Comparison of ENCODE assay signal across 22 mouse cellular contexts in the genomic region with DNA sequence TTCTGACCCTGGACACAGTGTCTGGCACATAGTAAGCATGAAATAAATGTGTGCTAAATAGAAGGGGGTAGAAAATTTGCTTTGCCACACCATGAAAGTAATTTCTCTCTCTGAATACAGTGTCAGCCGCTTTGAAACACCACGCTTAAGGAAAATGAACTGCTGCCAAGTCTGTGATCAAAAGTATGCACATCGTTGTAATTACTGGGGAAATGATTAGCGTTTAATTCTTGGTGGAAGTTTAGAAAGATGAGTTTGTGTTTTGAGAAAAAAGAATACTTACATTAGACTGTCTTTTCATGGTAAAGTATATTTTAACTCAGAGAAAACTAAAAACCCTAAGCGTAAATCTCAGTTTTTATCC. TPM values are rescaled to one million over a fixed set of nuclear protein-coding genes. Genes with fewer than 3 reads are reported as not detected.
DNase-seq lines count a peak whose midpoint lies in the region; ATAC-seq lines count a peak whose summit lies in the region.
"Had no signal": no experiment of that assay in that cellular context is flagged by ENCODE, and none has a peak within 500 bp of the region (broad histone marks: within the 10 kb centered on the region; RNA-seq: fewer than 3 reads in every experiment).

No protein-coding gene starts in this region.

- 63% methylated on average over 5 of the region's 5 CpGs for whole genome bisulfite sequencing in forebrain, embryonic 14.5 days
- WGBS in forebrain, embryonic 13.5 days = 73% methylated on average over 5 of the region's 5 CpGs
- 78% methylated on average over 5 of the region's 5 CpGs for WGBS in kidney, embryonic 14.5 days
- 50% methylated on average over 5 of the region's 5 CpGs for WGBS in intestine, embryonic 15.5 days
- 62% methylated on average over 5 of the region's 5 CpGs for WGBS in stomach, embryonic 15.5 days

- H3K4me1 ChIP-seq in forebrain, embryonic 14.5 days (ENCODE audit: control insufficient read depth, insufficient read depth, low read length) = no peaks in the 10 kb centered on the region
- no peaks in the 10 kb centered on the region for H3K4me1 ChIP-seq in forebrain, embryonic 13.5 days
- H3K4me1 ChIP-seq in kidney, embryonic 14.5 days (ENCODE audit: control insufficient read depth, insufficient read depth, low read length) = no peaks in the 10 kb centered on the region
- no peaks in the 10 kb centered on the region for H3K4me1 ChIP-seq in intestine, embryonic 15.5 days (replicated peaks)
- H3K4me1 ChIP-seq in stomach, embryonic 15.5 days = 0 out of 2 replicates have a peak, but pooled peaks cover 4% of the 10 kb centered on the region
- H3K4me1 ChIP-seq: lung, embryonic 15.5 days; neural tube, embryonic 13.5 days had no signal

- no peaks in the 10 kb centered on the region for H3K36me3 ChIP-seq in forebrain, embryonic 14.5 days (ENCODE audit: control insufficient read depth, insufficient read depth, low read length)
- H3K36me3 ChIP-seq in forebrain, embryonic 13.5 days (ENCODE audit: poor library complexity, severe bottlenecking) = no peaks in the 10 kb centered on the region
- no peaks in the 10 kb centered on the region for H3K36me3 ChIP-seq in kidney, embryonic 14.5 days (ENCODE audit: control insufficient read depth, insufficient read depth, low read length)
- no peaks in the 10 kb centered on the region for H3K36me3 ChIP-seq in intestine, embryonic 15.5 days
- H3K36me3 ChIP-seq in stomach, embryonic 15.5 days = no peaks in the 10 kb centered on the region
- H3K36me3 ChIP-seq: liver, embryonic 12.5 days; lung, embryonic 15.5 days; neural tube, embryonic 13.5 days had no signal

- H3K9me3 ChIP-seq in forebrain, embryonic 14.5 days (replicated peaks; ENCODE audit: control insufficient read depth, low read length) = no peaks in the 10 kb centered on the region
- no peaks in the 10 kb centered on the region for H3K9me3 ChIP-seq in forebrain, embryonic 13.5 days (replicated peaks)
- H3K9me3 ChIP-seq in kidney, embryonic 14.5 days (ENCODE audit: control insufficient read depth, low read length) = no peaks in the 10 kb centered on the region
- H3K9me3 ChIP-seq in intestine, embryonic 15.5 days = no peaks in the 10 kb centered on the region
- H3K9me3 ChIP-seq in stomach, embryonic 15.5 days = no peaks in the 10 kb centered on the region
- H3K9me3 ChIP-seq: liver, embryonic 12.5 days; lung, embryonic 15.5 days; neural tube, embryonic 13.5 days had no signal

- no peak for ATAC-seq in forebrain, embryonic 14.5 days
- ATAC-seq in forebrain, embryonic 13.5 days = no peak
- ATAC-seq in kidney, embryonic 14.5 days (ENCODE audit: low FRiP score, low TSS enrichment) = no peak
- ATAC-seq in intestine, embryonic 15.5 days = no peak
- no peak for ATAC-seq in stomach, embryonic 15.5 days (ENCODE audit: insufficient read depth, low FRiP score, low read depth)
- ATAC-seq: inflammation-experienced regulatory T-cells, adult 6 months; liver, embryonic 12.5 days had no signal

- H3K27ac ChIP-seq in forebrain, embryonic 14.5 days (ENCODE audit: low read depth, low read length) = no peak overlapping the region
- H3K27ac ChIP-seq in forebrain, embryonic 13.5 days = no peak overlapping the region
- no peak overlapping the region for H3K27ac ChIP-seq in kidney, embryonic 14.5 days (ENCODE audit: low read depth, low read length)
- H3K27ac ChIP-seq in intestine, embryonic 15.5 days = peak overlapping the region; percentile 78
- peak overlapping the region; percentile 71 for H3K27ac ChIP-seq in stomach, embryonic 15.5 days
- H3K27ac ChIP-seq: hindbrain, embryonic 14.5 days; left cerebral cortex, adult 2 months; liver, embryonic 12.5 days; lung, embryonic 15.5 days; neural tube, embryonic 13.5 days had no signal

- H3K9ac ChIP-seq in forebrain, embryonic 14.5 days (ENCODE audit: low read length) = no peak overlapping the region
- H3K9ac ChIP-seq in forebrain, embryonic 13.5 days = no peak overlapping the region
- H3K9ac ChIP-seq in kidney, embryonic 14.5 days (ENCODE audit: low read depth, low read length) = no peak overlapping the region
- no peak overlapping the region for H3K9ac ChIP-seq in intestine, embryonic 15.5 days
- no peak overlapping the region for H3K9ac ChIP-seq in stomach, embryonic 15.5 days
- H3K9ac ChIP-seq: hindbrain, embryonic 14.5 days; liver, embryonic 12.5 days; lung, embryonic 15.5 days; neural tube, embryonic 13.5 days had no signal

- peak; percentile 13 for DNase-seq in forebrain, embryonic 14.5 days (ENCODE audit: low spot score)
- DNase-seq in kidney, postnatal 14 days = peak; percentile 16
- no peak for DNase-seq in neural tube, embryonic 10.5 days (ENCODE audit: extremely low spot score, low spot score)
- DNase-seq in left cerebral cortex, adult 8-10 months (ENCODE audit: low spot score in 2 of 2) = no peak
- DNase-seq: adrenal gland, postnatal 25 days; cerebellum, adult 9-10 months; heart, postnatal 4 days; left cerebral cortex, postnatal 4 days; lung, postnatal 4 days; midbrain, embryonic 14.5 days; thymus, postnatal 14 days had no signal

- H3K4me2 ChIP-seq in forebrain, embryonic 14.5 days (ENCODE audit: low read length) = no peak overlapping the region
- no peak overlapping the region for H3K4me2 ChIP-seq in forebrain, embryonic 13.5 days
- no peak overlapping the region for H3K4me2 ChIP-seq in kidney, embryonic 14.5 days (replicated peaks; ENCODE audit: low read depth, low read length)
- peak overlapping the region; percentile 42 for H3K4me2 ChIP-seq in intestine, embryonic 15.5 days (replicated peaks)
- peak overlapping the region; percentile 5; the same call in 1 of the 2 replicates for H3K4me2 ChIP-seq in stomach, embryonic 15.5 days
- H3K4me2 ChIP-seq: hindbrain, embryonic 14.5 days; liver, embryonic 12.5 days; lung, embryonic 15.5 days; neural tube, embryonic 13.5 days had no signal

- H3K4me3 ChIP-seq in forebrain, embryonic 14.5 days (ENCODE audit: low read depth, low read length) = no peak overlapping the region
- H3K4me3 ChIP-seq in forebrain, embryonic 13.5 days = no peak overlapping the region
- no peak overlapping the region for H3K4me3 ChIP-seq in kidney, embryonic 14.5 days (ENCODE audit: low read length)
- peak overlapping the region; percentile 10 for H3K4me3 ChIP-seq in intestine, embryonic 15.5 days (replicated peaks)
- no peak overlapping the region; the same call in 1 of the 2 replicates for H3K4me3 ChIP-seq in stomach, embryonic 15.5 days (replicated peaks)
- H3K4me3 ChIP-seq: left cerebral cortex, adult 2 months; liver, embryonic 12.5 days; lung, embryonic 15.5 days; neural tube, embryonic 13.5 days had no signal

- H3K27me3 ChIP-seq in forebrain, embryonic 14.5 days (replicated peaks; ENCODE audit: control insufficient read depth, insufficient read depth, low read length) = no peaks in the 10 kb centered on the region
- no peaks in the 10 kb centered on the region for H3K27me3 ChIP-seq in forebrain, embryonic 13.5 days
- H3K27me3 ChIP-seq in kidney, embryonic 14.5 days (ENCODE audit: control insufficient read depth, insufficient read depth, low read length) = no peaks in the 10 kb centered on the region
- no peaks in the 10 kb centered on the region for H3K27me3 ChIP-seq in intestine, embryonic 15.5 days (replicated peaks)
- no peaks in the 10 kb centered on the region for H3K27me3 ChIP-seq in stomach, embryonic 15.5 days (replicated peaks)
- H3K27me3 ChIP-seq: liver, embryonic 12.5 days; lung, embryonic 15.5 days; neural tube, embryonic 13.5 days had no signal

RNA-seq across cellular contexts. Expression of a gene that starts 27.8 kb away (rescaled TPM):
- 0.14 and 0.17 TPM in 2 replicates for polyA plus RNA-seq in forebrain, embryonic 14.5 days (2014; fragmentation: Nextera tagmentation; extraction: Ambion mirVana)
- 0.10 TPM in 1 of 2 replicates, not detected in the other for polyA plus RNA-seq in forebrain, embryonic 13.5 days (2015; fragmentation: Nextera tagmentation; extraction: Ambion mirVana)
- 0.34 and 0.66 TPM in 2 replicates for polyA plus RNA-seq in kidney, embryonic 14.5 days (2014; fragmentation: Nextera tagmentation; extraction: Ambion mirVana)
- 55.1 and 57.9 TPM in 2 replicates for polyA plus RNA-seq in intestine, embryonic 15.5 days (2015; fragmentation: Nextera tagmentation; extraction: Ambion mirVana)
- polyA plus RNA-seq in stomach, embryonic 15.5 days (2015; fragmentation: Nextera tagmentation; extraction: Ambion mirVana) = 9.9 and 12.0 TPM in 2 replicates
- under 1 TPM in 3 of 4 experiments, not detected in 1; 0.16 to 0.30 (median 0.26) TPM for total RNA-seq in left cerebral cortex, adult 8-10 months (2022)
- total RNA-seq: left cerebral cortex, adult 2 months; megakaryocyte-erythroid progenitor cell, adult 5-6 weeks had no signal
- polyA plus RNA-seq: inflammation-experienced regulatory T-cells, adult 6 months; midbrain, embryonic 14.5 days; neural tube, embryonic 13.5 days had no signal

Comparison
In these comparisons a context has a peak if more than half of its experiments do, and no peak if none do; other contexts are left out.
1. DNase-seq: peak in forebrain, embryonic 14.5 days (single experiment) and kidney, postnatal 14 days (single experiment); none in neural tube, embryonic 10.5 days (single experiment) and left cerebral cortex, adult 8-10 months (0 of 2).
2. H3K27ac ChIP-seq: peak in intestine, embryonic 15.5 days (single experiment) and stomach, embryonic 15.5 days (single experiment); none in forebrain, embryonic 14.5 days (single experiment), forebrain, embryonic 13.5 days (single experiment) and kidney, embryonic 14.5 days (single experiment).
3. H3K4me2 ChIP-seq: peak in intestine, embryonic 15.5 days (single experiment) and stomach, embryonic 15.5 days (single experiment); none in forebrain, embryonic 14.5 days (single experiment), forebrain, embryonic 13.5 days (single experiment) and kidney, embryonic 14.5 days (single experiment).